Mouse (Mus musculus): ENCODE data around the gene Fcgr3.

Fcgr3 gene

DNA sequence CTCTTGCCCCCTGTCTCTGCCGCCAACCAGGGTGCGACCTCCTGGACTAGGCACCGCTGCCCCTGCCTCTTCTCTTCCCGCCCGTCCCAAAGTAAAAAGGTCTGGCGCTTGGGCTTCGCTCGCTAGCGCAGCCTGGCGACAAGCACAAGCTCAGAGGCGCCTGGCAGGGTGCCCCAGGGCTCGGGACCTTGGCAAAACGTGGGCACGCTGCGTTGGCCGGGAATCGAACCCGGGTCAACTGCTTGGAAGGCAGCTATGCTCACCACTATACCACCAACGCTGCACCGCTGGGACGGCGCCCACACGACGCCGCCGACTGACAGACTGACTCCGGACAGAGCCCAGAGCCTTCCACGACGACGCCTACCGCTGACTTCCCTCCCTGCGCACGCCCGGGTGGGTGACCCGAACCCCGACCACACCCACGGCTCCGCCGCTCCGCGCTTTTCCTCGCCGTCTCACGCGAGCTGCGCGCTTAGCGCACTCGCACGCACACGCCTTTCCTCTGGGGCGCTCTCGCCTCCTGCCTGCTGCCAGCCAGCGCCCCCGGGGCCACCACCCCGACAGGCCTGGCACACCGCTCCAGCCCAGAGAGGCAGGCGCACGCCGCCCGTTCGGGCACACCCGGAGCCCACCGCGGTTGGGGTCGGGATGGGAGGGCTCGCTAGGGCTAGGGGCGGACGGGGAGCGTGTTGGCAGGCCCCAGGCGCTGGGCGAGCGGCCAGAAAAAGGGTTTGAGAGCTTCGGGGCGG lies at the start of gene Fcgr3:
TSS of gene Fcgr3 (minus strand) at position 445 of the 752 bp plus-strand sequence.
- peak; percentile 86 for DNase-seq

DNA sequence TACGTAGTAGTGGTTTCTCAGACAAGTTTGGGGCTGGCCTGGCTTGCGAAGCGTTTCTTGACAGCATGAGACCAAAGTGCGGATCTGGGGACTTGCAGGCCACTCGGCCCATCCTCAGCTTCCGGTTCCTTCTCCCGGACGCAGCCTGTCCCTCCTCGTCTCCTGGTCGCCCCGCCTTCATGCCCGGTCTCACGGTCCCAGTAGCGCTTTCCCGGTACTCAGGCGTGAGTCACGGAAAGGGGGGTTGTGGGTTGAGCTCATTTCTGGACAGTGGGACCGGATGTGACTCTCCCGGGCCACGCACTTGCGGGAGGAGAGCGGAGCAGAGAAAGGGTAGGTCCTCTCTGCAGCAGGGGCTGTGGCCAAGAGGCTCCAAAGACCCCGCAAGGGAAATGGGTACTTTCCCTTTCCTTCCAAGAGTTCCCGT lies 49.2 kb upstream of the Fcgr3 start, which contains the start of gene Cfap126:
TSS of gene Cfap126 (plus strand) at position 46 of the 427 bp plus-strand sequence.
- DNase-seq: peak; percentile 82

DNA sequence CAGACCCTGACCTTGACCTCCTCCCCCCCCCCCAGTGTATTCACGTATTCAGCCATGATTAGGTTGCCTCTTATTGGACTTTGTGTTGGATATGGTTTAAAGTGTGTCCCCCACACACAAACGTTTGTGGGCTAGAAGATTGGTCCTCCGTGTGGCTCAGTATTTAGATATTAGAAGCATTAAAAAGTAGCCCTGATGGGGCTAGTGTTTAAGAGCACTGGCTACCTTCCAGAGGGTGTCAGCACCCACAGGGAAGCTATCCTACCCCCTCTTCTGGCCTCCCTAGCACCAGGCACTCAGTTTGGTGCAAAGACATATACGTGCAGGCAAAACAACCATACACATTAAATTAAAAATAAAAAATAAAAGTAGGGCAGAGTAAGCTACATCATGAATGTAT lies 48.3 kb upstream of the Fcgr3 start:
- no peak for DNase-seq

DNA sequence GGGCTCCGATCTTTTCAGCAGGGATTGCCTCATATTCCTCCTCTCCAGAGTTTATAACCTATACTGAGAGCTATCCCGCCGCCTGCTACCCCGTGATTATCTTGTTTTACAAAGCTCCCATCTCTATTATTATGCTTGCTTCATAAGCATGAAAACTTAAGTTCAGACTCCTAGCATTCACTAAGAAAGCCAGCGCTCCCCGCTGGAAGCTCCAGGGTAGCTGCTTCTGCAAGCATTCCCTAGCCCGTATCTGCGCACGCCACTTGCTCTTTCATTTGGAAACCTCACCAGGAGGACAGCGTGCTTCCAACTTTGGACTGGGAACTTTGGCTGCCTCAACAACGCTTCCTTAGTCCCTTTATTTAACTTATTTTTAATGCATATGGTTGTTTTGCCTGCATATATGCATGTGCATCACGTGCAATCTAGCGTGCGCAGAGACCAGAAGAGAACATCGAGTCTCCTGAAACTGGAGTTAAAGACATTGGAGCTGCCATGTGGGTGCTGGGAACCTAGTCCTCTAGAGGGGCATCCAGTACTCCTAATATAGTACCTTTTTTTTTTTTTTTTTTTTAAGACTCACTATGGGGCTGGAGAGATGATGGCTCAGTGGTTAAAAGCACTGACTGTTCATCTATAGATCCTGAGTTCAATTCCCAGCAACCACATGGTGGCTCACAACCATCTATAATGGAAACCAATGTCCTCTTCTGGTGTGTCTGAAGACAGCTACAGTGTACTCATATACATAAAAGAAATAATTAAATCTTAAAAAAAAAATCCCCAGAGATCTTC lies 47.2 kb upstream of the Fcgr3 start:
- DNase-seq: peak; percentile 84

DNA sequence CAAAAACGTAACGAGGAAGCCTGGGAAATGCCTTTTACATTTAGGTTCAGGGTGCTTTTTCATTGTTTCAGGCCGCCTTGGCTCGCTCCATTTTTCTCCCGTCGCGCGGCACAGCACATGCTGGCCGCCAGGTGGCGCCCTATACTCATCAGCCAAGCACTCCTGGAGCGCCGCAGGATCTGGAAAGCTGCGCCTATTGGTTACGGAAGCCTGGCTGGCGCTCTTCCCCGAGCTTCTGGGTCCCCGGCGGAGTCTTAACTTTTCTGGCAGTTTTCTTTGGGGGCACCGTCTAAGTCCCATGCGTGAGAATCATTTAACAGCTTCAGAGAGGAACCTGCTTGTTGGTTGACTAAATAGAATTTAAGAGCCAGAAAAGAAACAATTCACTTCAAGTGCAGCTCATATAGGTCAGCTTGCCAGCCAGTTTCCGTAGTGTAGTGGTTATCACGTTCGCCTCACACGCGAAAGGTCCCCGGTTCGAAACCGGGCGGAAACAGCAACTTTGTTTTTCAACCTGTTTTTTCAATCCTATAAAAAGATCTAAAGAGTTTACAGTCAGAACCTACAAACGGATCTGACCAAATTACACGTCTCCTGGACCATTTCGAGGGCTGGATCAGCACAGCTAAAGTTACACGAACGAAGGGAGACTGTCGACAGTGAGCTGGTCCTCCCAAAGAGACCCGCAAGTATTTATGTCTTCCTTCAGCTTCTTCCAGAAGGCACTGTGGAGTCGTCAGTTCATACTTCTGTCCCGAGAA lies 46.5 kb upstream of the Fcgr3 start:
- DNase-seq: peak; percentile 96

DNA sequence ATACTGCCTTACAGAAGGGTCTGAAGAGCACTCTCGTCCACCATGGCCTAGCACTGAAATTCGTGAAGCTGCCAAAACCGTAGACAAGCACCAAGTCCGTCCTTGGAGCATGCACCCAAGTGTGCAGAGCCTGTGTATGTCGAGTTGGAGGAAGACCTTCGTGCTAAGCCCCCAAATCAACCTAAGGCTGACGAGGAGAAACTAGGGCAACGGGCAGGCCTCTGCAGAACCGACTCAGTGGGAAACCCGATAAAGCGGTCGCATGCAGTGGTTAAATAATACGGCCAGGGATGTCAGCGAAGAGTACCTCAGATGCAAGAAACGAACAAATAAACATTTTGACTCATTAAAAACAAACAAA lies 45.9 kb upstream of the Fcgr3 start:
- no peak for DNase-seq

DNA sequence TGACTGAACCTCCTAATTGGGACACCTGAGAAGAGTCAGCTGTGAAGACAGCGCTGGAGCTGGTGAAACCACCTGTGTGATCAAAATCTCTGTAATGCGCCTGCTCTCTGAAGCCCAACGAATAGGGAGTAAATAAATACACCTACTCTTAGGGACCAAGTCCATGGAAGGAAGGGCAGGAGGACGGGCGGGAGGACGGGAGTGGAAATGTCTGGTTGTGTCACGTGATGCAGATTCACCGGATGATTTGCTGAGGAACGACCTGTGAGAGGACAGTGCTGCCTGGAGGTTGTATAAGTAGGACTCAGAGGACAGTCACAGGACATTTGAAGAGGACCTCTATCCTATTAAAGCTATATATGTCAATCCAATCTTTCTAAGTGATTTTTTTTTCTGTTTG lies 44.9 kb upstream of the Fcgr3 start:
- peak; percentile 24 for DNase-seq

DNA sequence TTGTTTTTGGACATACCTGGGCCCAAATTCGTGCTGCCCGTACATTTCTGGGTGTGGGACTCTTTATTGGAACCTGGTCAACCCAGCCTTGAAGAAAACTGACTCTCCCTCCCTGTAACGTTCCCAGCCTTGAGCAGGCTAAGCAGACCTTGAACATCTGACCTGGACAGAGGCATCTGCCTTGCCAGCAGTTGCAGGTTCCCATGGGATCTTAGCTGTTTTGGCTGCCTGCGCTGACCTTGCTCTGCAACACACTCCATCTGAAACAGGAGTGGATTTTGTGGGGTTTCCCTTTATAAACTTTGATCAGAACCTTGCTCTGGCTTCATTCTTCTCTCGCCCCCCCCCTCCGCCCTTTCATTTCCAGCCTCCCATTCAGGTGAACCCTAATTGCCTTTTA lies 40.5 kb upstream of the Fcgr3 start:
- DNase-seq: no peak

DNA sequence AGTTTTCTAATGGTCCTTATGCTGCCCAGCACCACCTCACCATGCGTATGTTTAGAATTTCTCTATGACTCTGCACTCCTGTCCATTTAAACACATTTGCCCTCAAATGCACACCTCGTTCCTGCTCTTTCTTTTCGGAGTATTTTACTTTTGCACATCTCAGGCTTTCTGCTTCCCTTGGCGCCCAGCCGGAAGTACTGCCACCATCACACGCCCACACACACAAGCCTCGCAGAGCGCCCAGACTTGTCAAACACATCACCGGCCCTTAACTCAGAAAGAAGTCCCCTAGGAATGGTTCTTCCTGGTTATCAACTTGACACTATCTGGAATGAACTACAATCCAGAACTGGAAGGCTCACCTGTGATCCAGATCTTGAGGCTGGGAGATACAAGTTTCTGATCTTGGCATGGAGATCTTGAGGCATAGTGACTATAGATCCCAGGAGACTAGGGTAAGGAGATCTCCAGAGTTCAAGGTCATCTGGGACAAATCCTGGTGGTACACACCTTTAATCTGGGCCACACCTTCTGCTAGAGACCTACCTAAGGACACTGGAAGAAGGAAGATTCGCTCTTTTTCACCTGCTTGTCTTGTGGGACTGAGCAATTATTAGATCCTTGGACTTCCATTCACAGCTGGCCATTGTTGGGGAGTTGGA lies 38.6 kb upstream of the Fcgr3 start:
- peak; percentile 73 for DNase-seq

DNA sequence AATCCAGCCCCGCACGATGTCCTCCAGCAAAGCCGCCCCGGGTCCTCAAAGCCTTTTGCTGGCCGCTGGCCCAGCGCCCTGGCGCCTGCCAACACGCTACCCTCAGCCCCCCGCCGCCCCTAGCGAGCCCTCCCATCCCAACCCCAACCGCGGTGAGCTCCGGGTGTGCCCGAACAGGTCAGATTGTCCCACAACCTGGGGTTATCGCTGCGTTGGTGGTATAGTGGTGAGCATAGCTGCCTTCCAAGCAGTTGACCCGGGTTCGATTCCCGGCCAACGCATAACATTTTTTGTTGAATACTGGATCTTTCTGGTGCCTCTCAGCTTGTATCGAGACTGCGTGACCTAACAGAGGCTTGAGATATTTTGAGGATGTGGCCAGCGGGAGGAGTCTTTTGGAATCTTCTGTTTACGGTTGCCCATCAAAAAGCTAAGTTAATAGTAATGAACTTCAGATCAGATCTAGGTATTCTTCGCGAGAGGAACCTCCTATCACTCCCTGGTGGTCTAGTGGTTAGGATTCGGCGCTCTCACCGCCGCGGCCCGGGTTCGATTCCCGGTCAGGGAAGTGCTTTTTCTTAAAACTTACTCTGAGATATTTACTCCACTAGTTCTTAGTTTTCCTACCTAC lies 37.9 kb upstream of the Fcgr3 start:
- DNase-seq: peak; percentile 88

DNA sequence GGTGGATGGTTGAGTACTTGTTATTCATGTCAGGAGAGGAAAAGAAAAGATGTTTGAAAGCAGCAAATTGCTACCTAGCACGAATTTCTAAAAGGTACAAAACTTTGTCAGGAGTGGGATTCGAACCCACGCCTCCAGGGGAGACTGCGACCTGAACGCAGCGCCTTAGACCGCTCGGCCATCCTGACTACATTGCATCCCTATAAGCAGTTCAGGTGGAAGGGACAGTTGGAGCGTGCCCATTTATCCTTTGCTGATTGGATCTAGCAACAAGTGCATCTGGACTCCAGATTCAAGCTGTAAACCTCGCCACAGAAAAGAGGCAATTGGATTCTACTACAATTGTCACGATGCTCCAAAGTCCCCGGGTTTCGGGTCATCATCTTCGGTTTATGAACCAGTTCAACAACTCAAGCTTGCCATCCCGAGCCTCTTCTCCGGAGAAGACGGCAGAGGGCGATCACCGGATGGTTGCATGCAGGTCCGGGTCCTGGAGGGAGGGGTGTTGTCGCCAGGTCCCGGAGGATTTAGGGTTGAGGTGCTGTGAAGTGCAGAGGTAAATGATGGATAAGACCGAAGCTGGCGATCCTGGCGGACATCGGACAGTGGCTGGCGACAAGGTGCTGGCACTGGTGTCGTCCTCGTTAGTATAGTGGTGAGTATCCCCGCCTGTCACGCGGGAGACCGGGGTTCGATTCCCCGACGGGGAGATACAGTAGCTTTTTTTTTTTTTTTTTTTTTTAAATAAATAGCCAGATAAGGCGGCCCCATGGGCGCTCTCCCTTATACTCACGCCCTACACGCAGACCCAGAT lies 37.2 kb upstream of the Fcgr3 start:
- DNase-seq: peak; percentile 83

DNA sequence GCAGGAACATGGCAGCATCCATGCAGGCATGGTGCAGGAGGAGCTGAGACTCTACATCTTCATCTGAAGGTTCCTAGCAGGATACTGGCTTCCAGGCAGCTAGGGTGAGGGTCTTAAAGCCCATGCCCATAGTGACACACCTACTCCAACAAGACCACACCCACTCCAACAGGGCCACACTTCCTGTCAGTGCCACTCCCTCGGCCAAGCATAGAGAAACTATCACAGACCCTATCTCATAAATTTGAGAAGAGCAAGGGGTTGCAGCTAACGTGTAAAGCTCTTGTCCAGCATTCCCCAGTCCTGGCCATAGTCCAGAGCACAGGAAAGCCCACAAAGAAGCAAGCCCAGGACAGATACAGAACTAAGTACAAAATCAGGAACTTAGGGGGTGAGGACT lies 36.3 kb upstream of the Fcgr3 start:
- DNase-seq: no peak

DNA sequence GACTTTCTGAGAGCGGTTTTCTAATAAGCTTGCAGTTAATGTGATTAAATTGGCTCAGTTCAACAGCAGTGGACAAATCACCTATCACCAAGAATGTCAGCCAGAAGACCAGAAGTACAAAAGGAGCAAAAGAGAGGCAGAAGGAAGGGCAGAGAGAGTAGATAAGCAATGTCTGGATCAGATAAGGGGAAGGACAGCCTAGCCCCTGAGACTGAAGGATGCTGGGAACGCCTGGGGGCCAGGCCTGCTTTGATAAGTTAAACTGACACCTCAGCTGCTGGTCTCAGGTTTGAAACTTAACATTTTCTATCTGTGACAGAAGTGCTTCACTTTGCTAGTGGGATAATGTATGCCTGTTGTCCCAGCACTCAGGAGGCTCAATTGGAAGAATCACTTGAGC lies 32.9 kb upstream of the Fcgr3 start:
- DNase-seq: no peak

DNA sequence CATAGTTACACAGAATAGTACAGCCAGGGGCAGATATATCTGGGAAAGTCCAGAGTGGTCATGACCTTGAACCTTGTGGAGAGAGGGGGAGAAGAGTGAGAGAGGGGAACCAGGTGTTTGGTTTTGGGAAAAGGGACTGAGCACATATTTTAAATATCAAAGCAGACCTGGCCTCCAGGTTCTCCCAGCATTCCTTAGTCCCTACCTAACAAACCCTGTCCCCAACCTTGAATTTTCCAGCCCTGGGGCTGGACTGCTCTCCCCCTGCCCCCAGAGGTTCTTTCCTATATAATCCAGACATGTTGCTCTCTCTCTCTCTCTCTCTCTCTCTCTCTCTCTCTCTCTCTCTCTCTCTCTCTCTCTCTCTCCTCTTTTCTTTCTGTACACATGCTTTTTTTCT lies 32.4 kb upstream of the Fcgr3 start:
- no peak for DNase-seq

DNA sequence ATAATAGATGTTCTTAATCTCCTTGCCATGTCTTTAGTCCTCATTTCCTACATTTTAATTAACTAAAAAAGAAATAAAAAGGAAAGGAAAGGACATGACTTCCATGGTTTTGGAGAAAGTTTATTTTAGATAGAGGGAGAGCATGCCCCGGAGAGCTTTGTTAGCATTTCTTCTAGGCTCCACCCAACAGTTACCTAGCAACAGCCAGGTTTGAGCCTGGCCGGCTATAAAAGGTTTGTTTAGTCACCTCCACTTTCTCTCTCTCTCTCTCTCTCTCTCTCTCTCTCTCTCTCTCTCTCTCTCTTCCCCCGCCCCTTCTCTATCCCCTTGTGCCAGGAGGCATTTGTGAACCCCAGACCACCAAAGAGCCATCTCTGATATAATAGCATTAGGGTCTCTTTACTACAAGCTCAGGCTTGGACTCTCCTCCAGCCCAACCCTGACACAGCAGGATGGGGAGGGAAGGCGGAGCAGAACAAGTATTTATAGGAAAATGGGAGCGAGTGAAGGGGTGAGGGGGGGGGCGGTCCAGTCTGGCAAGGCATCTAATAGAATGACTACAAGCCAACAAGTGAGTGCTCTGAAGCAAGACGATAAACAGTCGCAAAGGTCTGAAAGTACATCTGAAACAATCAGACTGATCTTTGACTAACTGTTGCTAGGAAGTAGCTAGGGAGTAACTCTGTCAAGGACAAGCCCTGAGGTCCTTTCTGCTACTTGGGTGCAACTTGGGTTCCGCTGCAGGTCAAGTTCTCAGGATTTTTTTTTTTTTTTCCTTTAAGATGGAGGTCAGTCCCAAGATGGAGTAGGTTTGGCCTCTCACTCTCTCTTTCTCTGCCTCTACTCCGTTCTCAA lies 31.6 kb upstream of the Fcgr3 start:
- peak; percentile 30 for DNase-seq

DNA sequence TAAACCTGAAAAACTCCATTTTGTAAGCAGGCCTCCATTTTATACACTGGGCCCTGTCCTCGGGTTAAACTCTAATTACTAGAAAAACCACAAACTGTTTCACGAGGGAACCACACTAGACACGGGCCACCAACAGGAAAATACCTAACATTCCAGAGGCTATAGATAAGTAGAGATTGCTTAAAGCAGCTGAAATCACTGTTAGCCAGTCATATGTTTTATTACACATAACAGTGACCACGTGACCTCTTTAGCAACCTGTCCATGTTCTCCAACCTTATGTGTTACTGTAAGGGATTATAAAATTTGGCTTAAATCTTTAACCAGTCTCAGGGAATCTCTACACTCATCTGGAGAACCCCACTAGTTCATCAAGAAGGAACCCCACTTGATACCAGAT lies 29.7 kb upstream of the Fcgr3 start:
- no peak for DNase-seq

DNA sequence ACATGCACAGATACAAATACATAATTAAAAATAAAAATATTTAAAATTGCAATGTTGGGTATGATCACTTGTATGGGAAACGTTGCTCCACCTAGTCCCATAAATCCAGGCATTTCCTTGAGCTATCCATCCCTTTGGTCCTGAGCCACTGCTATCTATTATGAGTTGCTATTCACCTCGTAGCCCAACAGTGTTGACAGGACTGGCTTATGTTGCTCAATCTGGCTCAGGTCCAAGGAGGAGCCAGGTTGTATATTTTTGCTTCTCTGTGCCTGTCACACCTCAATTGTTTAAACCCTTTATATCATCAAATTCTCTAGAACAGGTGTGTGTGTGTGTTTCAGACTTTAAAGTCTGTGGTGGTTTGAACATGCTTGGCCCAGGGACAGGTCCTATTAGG lies 26.0 kb upstream of the Fcgr3 start:
- DNase-seq: no peak

DNA sequence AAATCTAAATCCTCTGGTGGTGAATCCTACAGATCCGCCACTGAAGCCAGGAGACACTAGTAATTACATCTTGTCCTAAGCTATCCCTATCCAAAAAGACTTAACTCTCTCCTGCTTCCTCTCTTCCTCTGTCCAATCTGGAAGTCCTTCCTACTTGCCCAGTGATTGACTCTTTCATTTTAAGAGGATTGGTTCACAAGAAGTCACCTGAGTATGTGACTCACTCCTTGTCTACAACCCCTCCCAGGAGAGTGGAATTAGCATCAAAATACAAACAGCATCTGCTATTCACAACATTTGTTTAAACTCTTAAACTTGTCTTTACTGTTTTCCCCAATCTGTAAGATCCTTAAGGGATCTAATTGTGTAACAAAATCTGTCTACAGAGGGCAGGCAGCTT lies 25.2 kb upstream of the Fcgr3 start:
- no peak for DNase-seq

DNA sequence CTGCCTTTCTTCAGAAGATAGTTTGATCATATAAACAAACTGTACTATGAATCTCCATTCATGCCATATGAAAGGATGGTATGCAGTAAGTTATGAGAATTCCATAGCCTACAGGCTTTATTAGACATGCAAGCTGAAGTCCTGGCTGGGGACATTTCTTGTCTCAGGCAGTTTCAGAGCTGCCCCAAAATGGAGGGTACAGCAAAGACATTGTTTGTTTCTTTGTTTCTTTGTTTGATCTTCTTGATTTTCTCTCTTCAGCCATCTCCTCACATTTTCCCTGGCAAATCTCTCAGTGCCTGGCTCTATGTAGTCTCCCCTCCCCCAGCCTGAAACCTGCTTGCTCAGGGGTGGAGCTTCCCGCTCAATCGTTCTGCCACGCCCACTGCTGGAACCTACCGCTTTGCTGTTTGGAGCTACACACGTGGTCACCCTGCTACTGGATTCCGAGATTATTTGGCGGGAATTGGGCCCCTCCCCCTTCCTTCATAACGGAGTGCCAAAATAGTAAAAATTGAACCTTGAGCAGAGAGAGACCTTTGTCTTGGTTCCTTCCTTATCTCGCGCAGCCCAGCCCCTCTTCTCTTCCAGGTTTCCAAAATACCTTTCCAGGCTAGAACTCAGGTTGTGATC lies 23.6 kb upstream of the Fcgr3 start:
- DNase-seq: peak; percentile 39

DNA sequence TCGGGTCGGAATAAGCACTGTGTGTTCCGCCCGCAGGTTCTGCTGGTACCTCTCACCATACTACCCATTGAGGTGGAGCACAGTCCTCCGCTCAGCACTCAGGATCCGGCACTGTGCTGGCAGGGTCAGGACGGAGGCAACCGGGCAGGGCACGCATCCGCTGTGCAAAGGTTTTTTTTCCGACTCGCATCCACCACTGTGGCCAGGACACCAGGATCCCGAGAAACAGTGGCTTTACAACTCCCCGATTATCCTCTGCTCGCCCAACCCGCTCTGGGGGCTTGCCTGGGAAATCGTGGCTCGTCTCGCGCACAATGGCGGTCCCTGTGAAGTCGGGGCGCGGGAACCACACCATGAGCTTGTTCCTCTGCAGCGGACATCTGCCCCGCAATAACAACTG lies 21.0 kb upstream of the Fcgr3 start:
- peak; percentile 57 for DNase-seq

Measured in embryo, embryonic 11 days (tissue).